Mouse (Mus musculus) embryonic fibroblast, embryonic 13.5 days (primary cell): Measurements from ENCODE around the gene A430033K04Rik.

ENCODE experiments used
- CTCF ChIP-seq: IDR thresholded peaks from 2 replicates; pipeline ENCODE4 v1.5.1; 2011; ENCODE audit warnings: mild to moderate bottlenecking, control low read depth, low read length, moderate library complexity, borderline replicate concordance; ENCODE audit not compliant: insufficient read depth
- POLR2A ChIP-seq: IDR thresholded peaks from 2 replicates; pipeline ENCODE4 v1.6.1; 2011; ENCODE audit warnings: low read depth, mild to moderate bottlenecking, control low read depth, low read length, moderate library complexity

- TF ChIP-seq CTCF (no peak), POLR2A (no peak)
Observed at GRCm38 (mm10) chr5:138641081-138641480, 18.4 kb downstream of the A430033K04Rik start.
